Mouse (Mus musculus): ENCODE results near the gene Dazap2.
A peak's percentile ranks its signal among the peaks of the same experiment; 100 is the strongest.

Dazap2 gene

GRCm38 (mm10) chr15:100637661-100638060 is 22.5 kb downstream of the Dazap2 start:
- peak; percentile 70 for DNase-seq (ENCODE audit: low read depth)

DNA sequence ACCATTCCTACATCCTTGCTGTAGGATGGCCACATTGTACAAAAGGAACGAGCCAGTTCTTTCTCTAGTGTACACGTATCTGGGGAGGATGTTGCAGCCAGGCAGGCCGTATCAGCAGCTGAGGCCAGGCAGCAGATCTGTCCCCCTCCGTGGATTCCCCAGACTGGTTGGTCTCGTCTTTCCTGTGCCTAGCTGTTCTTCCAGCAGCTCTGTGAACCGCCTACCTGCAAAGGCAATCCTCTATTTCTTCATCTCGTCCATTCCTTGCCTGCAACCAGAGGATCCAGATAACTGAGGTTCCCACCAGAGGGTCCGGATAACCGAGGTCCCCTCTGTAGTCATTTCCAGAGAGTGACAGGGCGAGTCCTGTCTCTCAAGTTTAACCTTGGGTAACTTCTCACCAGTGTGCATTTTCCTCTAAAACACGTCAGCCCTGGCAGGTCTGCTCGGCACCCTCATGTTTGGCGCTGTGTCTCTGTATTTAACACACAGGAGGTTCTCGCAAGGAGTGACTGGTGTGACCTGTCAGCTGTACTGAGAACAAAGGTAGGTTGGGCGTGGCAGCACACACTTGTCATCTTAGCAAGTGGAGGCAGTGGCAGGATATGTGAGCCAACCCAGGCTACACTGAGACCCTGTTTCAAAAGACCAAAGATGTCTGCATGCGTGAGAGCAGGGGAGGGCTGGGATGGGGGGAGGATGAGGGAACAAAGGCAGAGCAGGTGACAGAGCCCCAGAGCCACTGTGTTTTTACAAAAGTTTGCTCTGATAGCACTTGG is 25.0 kb downstream of the Dazap2 start:
- peak; percentile 58 for DNase-seq (ENCODE audit: low read depth)

DNA sequence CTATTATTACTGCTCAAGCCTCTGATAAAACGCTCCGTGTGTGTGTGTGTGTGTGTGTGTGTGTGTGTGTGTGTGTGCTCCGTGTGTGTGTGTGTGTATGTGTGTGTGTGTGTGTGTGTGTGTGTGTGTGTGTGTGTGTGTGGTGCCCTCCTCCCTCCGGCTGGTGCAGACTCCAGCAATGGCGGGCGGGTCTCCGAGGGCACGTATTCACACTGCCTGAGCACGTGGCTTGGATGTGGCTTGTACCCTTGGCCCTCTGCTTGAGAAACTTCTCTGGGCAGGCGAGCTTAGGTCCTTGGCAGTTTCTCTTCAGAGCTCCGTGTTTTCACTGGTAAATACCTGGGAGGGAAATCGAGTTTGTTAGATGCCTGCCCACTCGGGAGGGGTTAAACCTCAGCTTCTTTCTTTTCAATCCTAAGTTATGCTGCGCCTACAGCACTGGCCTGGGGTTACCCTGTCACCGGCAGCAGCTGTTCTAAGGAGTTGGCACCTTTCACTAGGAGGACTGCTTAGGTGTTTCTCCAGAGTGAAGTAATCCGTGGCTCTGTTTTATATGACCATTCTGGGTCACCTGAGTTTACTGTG is 26.2 kb downstream of the Dazap2 start:
- no peak for DNase-seq (ENCODE audit: low read depth)

DNA sequence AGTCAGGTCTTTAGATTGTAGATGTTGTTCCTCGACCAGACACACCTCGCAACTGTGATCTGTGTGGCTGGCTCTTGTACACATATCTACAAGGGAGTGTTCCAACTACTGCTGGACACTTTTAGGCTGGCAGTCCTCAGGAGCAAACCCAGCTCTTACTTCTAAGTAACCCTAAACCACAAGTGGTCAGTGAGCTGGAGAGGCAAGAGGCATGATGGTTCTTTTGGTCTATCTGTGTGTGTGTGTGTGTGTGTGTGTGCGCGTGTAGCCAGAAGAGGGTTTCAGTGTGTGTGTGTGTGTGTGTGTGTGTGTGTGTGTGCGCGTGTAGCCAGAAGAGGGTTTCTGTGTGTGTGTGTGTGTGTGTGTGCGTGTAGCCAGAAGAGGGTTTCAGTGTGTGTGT is 27.3 kb downstream of the Dazap2 start:
- DNase-seq (ENCODE audit: low read depth): no peak

DNA sequence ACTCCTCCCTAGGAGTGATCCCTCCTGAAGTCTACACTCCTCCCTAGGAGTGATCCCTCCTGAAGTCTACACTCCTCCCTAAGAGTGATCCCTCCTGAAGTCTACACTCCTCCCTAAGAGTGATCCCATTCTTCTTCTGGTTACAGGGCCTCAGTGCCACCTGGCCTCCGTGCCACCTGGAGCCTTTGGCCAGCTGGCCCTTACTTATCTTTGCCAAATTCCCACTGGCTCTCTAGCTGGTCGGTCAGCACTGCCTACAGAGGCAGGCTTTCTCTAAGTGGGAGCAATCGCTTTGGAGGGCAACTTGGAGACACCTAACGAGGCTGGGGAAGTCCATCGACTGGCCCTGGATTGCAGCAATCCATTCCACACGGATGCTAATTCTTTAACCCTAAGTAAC is 31.0 kb downstream of the Dazap2 start:
- no peak for DNase-seq (ENCODE audit: low read depth)

DNA sequence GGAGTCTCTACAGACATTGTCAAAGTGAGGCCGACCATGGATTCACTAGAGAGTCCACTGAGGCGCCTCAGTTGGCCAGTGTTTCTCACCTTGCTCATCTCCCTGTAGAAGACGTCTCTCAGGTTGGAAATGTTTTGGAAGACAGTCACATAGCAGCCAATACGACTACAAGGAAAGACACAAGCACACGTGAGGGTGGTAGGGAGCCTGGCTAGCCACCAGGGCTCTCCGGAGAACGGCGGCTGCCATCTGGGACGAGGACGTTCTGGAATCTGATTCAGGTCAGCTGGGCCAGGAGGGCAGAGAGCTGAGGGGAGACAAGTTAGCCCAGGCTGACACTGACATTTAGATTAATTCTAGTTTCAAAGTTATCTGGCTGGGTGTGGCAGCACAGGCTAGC is 35.0 kb downstream of the Dazap2 start:
- no peak for DNase-seq (ENCODE audit: low read depth)

- no peak for DNase-seq (ENCODE audit: low read depth)
Observed at GRCm38 (mm10) chr15:100651610-100652009, 36.5 kb downstream of the Dazap2 start.

DNA sequence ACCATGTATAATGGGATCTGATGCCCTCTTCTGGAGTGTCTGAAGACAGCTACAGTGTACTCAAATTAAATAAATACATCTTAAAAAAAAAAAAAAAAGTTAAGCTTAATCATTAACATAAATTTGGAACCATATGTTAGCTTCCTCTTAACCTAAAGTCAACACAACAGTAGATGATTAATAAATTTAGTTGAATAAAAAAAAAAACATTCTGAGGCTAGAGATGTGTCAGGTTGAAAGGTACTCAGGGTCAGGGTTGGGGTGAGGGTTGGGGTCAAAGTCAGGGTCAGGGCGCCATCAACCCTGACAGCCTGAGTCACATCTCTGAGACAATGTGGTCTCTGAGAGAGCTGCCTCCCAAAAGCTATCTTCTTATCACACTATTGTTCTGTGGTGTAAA is 39.1 kb downstream of the Dazap2 start:
- DNase-seq (ENCODE audit: low read depth): no peak

- DNase-seq (ENCODE audit: low read depth): no peak
Observed at GRCm38 (mm10) chr15:100655201-100655600, 40.1 kb downstream of the Dazap2 start.

DNA sequence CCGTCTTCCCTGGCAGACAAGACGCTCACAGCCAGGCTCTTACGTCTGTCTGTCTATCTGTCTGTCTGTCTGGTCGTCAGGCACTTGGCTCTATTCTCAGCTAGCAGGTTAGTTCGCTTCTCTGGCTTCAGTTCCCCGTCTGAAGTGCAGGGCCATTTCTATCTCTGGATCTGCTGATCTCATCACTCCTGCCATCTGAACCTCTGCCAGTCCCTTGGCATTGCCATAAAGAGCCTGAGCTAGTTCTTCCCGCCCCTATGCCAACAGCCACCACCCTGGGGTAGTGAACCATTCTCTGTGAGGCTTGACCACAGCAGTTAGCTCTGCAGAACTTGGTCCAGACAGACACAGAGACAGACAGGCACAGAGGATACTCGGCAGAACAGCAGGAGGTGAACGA is 45.2 kb downstream of the Dazap2 start:
- DNase-seq (ENCODE audit: low read depth): no peak

DNA sequence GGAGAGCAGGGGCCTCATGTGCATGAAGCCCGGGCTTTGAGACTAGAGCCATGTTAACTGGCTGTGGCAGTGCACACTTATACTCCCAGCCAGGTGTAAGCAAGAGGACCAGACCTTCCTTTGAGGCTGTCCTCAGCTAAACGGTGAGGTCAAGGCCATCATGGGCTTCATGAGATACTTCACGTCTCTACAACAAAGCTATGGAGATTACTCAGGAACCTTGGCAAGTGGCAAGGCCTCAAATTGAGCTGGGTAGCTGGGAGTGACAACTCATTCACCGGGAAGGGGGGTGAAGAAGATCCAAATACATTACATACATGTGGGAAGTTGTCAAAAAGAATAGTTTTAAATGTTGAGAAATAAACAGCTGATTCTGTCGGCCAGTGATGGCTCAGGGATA is 45.7 kb downstream of the Dazap2 start:
- no peak for DNase-seq (ENCODE audit: low read depth)

DNA sequence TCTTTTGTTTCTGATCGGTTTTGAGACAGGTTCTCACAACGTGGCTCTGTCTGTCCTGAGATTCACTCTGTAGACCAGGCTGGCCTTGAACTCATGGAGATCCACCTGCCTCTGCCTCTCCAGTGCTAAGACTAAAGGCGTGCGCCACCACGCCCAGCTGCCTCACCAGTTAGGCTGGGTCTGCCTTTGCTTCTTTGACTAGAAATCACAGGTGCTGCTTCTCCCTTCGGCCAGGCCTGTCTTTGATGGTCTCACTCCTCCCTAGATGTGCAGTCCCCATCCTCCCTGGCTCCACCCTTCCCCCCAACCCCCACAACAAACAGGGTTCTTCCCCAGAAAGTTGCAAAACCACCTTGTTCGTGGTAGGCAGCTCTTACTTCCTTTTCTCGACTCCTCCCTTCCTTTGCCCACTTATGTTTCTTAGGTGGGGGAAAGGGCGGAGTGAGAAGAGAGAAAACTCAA is 49.7 kb downstream of the Dazap2 start:
- peak; percentile 83 for DNase-seq (ENCODE audit: low read depth)

GRCm38 (mm10) chr15:100665411-100666218 is 50.5 kb downstream of the Dazap2 start:
- peak; percentile 75 for DNase-seq (ENCODE audit: low read depth)

DNA sequence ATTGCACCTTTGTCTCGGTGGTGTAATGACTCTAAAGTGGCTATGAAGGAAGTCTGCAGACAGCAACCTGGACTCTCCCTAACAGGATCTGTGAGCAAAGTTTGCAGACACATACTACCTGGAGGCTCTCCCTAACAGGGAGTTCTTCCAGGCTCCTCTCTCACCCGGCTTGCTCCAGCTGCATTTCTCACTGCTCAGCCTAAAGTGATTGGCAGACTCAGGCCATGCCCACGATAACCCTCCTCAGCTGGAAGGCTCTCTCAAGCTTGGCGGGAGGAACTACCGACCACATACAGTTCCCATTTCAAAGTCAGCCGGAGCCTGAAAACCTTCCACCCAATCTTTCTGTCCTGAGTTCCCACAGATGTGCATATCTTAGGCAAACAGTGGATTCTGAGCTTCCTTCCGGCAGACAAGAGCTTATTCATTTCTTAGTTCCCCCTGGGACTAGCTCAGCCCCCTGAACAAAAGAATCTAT is 51.1 kb downstream of the Dazap2 start:
- DNase-seq (ENCODE audit: low read depth): peak; percentile 50

GRCm38 (mm10) chr15:100666851-100667250 is 51.7 kb downstream of the Dazap2 start:
- DNase-seq (ENCODE audit: low read depth): no peak

GRCm38 (mm10) chr15:100667420-100667819 is 52.3 kb downstream of the Dazap2 start:
- DNase-seq (ENCODE audit: low read depth): no peak

DNA sequence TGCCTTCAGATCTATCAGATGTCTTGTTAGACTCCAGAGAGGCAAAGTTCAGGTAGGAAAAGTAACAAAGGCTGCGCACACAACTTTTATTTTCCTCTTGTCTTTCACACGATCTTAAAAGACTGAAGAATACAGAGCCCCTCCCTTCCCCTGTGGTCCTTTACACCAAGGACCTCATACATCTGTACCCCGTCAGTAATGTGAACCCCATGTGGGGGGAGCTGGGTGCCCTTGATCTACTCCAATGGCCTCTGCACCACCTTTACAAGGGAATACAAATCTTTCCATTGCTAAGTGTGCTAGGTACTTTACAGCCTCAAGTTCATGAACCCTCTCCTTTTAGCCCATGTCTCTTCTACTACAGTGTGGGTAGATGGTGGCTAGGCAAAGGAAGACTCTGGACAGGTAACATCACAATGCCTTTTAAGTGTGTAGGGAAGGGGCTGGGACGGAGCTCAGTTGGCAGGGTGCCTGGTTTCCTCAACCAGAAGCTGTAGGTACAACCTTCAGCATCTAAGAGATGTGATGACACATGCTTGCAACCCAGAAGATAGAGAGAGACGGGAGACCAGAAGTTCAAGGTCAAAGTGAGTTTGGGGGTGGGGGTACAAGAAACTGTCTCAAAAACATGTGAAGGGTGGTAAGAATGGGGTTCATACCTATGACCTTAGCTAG is 52.9 kb downstream of the Dazap2 start:
- DNase-seq (ENCODE audit: low read depth): peak; percentile 78

DNA sequence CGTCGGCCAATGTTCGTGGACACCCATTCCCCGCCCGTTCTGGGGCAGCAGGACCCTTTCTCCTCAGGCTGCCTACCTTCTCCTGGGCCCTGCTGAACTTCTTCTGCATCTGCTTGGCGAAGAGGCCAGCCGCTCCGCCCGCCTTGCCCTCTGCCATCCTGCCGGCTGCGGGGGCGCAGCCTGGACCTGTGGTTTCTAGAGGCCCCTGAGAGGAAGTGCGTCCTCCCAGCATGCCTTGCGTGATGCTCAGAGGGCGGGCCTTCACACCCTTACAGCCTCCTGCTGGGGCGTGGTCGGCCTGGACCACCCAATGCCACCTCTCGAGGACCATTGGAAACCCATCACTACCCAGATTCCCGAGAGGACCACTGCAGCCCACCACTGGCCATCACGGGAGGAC is 54.2 kb downstream of the Dazap2 start, which contains the start of gene Bin2:
Gene Bin2, minus strand, starts transcription at position 217 of the 400 bp plus-strand sequence.
- peak; percentile 83 for DNase-seq (ENCODE audit: low read depth)

DNA sequence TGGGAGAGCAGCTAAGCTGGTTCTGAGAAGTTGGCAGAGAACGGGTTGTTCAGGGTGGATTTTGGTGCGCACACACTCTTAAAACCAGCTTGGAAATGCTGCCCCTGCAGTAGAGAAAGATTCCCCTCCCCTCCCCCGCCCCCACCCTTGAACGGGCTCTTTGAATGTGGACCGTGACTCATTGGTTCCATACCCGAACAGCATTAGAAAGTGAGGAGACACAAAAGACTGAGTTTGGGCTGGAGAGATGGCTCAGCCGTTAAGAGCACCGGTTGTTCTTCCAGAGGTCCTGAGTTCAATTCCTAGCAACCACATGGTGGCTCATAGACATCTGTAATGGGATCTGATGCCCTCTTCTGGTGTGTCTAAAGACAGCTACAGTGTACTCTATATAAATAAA is 54.9 kb downstream of the Dazap2 start:
- peak; percentile 60 for DNase-seq (ENCODE audit: low read depth)

All from naive thymus-derived CD4-positive, alpha-beta T cell, adult 2 months (primary cell).